Mouse (Mus musculus) embryonic fibroblast, embryonic 13.5 days (primary cell): ENCODE results near the gene Zfpm1.

Source experiments
- CTCF ChIP-seq: IDR thresholded peaks from 2 replicates; pipeline ENCODE4 v1.5.1; 2011; ENCODE audit warnings: mild to moderate bottlenecking, control low read depth, low read length, moderate library complexity, borderline replicate concordance; ENCODE audit not compliant: insufficient read depth
- POLR2A ChIP-seq: IDR thresholded peaks from 2 replicates; pipeline ENCODE4 v1.6.1; 2011; ENCODE audit warnings: low read depth, mild to moderate bottlenecking, control low read depth, low read length, moderate library complexity

- no peak for TF ChIP-seq POLR2A
- no peak for TF ChIP-seq CTCF
Observed at GRCm38 (mm10) chr8:122245161-122245560, 36.8 kb upstream of the Zfpm1 start.
